Mouse (Mus musculus) testis, postnatal 10 days (tissue): ENCODE measurements around the gene Mutyh.
A peak's percentile ranks its signal among the peaks of the same experiment; 100 is the strongest.

ENCODE experiments used
- DNase-seq: peaks from one replicate; pipeline ENCODE4 v3.0.0; 2021; ENCODE audit warnings: low spot score

The Mutyh gene

GRCm38 (mm10) chr4:116807197-116808129 is at the start of gene Mutyh, which contains the start of gene Toe1:
Gene Mutyh, plus strand, starts transcription at chr4:116807723.
Gene Toe1, minus strand, starts transcription at chr4:116807640.
- peak; percentile 97 for DNase-seq

DNA sequence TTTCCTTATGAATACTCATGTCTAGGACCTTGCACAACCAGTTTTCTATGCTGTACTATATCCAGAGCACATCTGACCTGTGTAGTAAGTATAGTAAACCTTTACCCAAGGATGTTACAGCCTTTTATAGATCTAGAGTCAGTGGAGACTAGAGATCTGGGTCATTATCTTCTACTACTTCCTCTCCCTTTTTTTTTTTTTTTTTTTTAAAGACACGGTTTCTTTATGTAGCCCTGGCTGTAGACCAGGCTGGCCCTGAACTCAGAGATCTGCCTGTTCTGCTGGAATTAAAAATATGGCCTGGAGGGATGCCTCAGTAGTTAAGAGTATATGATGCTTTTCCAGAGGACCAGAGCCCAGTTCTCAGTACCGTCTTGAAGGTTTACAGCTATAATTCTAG is 45.6 kb upstream of the Mutyh start:
- DNase-seq: no peak

- DNase-seq: no peak
Measured at GRCm38 (mm10) chr4:116764001-116764400, 43.5 kb upstream of the Mutyh start.

DNA sequence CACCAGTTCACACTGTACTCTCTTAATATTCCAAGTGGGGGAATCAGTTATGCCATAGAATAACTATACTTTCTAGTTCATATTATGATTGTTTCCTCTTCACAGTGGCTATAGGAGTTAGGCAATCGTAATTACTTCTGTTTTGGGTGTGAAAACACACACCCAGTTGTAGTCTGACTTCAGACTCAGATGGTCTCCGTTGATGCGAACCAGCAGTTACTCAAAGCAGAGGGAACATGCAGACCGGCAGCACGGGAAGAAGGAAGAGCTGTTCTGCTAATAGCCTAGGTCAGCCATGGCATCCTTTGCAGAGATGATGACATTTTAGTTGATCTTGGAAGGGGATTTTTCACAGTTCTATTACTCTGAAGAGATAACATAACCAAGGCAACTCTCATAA is 39.0 kb upstream of the Mutyh start:
- no peak for DNase-seq

DNA sequence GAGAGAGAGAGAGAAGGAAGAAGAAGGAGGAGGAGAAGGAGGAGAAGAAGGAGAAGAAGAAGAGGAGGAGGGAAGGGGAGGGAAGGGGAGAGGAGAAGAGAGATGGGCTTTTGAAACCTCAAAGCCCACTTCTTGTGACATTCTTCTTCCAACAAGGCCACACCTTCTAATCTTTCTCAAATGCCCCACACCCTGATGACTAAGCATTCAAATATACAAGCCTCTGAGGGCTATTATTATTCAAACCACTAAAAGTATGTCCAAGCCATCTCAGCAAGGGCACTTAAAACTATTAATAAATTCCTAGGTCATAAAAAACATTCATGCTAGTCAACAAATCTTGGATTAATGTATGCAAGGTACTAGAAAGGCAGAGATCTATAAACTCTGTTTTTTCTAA is 38.5 kb upstream of the Mutyh start:
- DNase-seq: no peak

DNA sequence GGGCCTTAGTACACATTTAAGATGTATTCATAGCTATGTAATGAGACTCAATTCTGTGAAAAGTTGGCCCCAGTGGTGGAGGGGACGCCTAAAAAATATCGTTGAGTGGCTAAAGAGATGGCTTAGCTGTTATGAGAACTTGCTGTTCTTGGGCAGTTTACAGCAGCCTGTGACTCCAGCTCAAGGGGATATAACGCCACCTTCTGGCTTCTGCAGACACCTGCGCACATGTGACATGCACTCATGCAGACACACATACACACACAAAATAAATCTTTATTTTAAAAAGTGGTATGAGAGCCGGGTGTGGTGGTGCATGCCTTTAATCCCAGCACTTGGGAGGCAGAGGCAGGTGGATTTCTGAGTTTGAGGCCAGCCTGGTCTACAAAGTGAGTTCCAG is 31.1 kb upstream of the Mutyh start:
- DNase-seq: no peak

GRCm38 (mm10) chr4:116777079-116777478 is 30.4 kb upstream of the Mutyh start:
- no peak for DNase-seq

- DNase-seq: no peak
Measured at GRCm38 (mm10) chr4:116780541-116780940, 27.0 kb upstream of the Mutyh start.

DNA sequence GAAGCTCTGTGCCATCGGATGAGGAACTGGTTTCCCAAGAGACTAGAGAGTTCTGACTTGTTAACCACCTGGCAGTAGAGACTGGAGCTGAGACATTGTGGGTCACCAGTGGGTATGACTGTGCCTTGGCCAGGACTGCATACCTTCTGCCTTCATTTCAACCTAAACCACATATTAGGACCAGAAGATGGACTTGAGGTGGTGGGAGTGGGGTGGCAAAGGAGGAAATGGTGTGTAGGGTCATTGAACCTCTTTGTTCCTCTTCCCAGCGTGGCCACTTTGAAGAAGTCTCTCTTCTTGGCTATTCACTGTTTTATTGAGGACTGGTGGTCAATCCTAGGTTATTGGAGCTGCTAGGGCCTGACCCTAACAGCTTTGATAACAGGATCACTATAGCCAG is 26.2 kb upstream of the Mutyh start:
- no peak for DNase-seq

GRCm38 (mm10) chr4:116782171-116782570 is 25.4 kb upstream of the Mutyh start:
- peak; percentile 45 for DNase-seq

DNA sequence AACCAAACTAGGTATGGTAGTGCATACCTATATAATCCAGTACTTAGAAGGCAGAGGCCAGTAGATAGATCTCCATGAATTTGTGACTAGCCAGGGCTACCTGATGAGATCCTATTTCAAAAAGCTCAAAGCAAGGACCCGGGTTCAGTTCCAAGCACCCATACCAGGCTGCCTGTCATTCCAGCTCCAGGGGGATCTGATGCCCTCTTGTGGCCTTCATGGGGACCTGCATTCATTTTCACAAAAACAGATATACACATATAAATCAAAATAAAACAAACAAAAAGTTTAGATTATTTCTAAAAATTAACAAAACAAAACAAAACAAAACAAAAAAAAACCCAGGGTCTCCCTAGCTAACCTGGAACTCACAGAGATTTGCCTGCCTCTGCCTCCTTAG is 20.9 kb upstream of the Mutyh start:
- DNase-seq: no peak

- no peak for DNase-seq
Measured at GRCm38 (mm10) chr4:116787985-116788760, 19.4 kb upstream of the Mutyh start.

GRCm38 (mm10) chr4:116788956-116789355 is 18.6 kb upstream of the Mutyh start:
- peak; percentile 83 for DNase-seq

DNA sequence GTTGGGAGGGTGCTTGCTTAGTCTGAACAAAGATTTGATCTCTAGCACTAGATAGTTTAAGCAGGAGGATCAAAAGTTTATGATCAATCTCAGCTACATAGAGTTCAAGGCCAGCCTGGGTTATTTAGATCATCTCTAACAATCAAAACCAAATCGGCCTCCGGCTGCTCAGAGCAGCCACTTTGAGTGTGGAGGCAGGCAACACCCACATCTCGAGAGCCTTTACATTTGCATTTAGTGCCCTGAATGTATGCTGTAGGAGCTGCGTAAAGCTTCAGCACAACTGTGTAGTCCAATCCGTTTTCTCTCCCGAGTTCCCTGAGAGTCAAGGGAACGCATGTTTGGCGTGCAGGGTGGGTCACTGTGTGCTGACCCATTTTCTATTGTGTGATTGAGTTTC is 15.1 kb upstream of the Mutyh start:
- DNase-seq: no peak

GRCm38 (mm10) chr4:116794273-116794672 is 13.2 kb upstream of the Mutyh start:
- no peak for DNase-seq

GRCm38 (mm10) chr4:116796442-116797110 is 10.9 kb upstream of the Mutyh start:
- no peak for DNase-seq

GRCm38 (mm10) chr4:116799901-116800300 is 7.6 kb upstream of the Mutyh start:
- peak; percentile 53 for DNase-seq

- DNase-seq: no peak
Measured at GRCm38 (mm10) chr4:116811012-116811411, 3.5 kb downstream of the Mutyh start.

- no peak for DNase-seq
Measured at GRCm38 (mm10) chr4:116815276-116815675, 7.8 kb downstream of the Mutyh start.

- DNase-seq: no peak
Measured at GRCm38 (mm10) chr4:116817486-116817885, 10.0 kb downstream of the Mutyh start.

DNA sequence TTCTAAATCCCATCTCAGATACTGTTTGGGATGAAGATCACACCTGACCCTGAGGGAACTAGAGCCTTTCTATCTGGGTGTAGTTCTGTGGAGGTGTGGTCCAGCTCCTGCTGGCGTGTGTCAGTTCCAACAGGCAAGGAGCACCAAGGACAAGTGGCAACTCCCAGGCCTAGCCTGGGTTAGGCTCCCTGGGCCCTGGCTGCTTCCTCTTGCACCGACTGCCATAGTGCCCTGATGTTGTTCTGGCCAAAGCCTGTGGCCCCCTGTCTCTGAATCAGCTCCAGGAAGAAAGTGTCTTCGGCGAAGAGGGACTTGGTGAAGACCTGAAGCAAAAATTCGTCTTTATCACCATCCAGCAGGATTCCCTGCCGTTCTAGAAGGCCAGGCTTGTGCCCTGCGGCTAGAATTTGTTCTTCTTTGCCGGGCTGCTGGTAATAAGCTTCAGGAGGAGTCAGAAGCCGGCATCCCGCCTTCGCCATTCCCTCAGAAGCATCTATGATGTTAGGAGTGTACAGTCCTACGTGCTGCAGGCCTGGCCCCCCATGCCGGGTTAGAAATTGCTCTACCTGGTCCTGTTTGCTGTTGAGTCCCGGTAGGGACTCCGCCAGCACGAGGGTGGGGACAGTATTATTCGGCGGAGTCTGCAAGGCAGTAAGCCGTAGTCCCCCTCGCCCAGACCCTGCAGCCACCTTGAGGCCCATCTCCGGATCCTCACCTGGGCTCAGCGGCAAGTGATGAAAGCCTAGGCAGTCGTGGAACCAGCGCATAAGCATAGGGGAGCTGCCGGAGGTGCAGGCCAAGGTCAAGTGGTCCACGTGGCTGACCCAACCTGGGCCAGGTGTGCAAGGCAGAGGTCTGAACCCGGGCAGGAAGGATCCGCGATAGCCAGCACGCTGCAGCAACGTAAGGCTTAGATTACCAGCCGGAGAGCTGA is 12.7 kb downstream of the Mutyh start:
- DNase-seq: no peak
